Mouse (Mus musculus) erythroblast, adult 5-6 weeks (primary cell): ENCODE results near the gene Qsox1. TPM values are rescaled to one million over a fixed set of nuclear protein-coding genes. Genes with fewer than 3 reads are reported as not detected.

Experiments
- total RNA-seq, 2 experiments: library from RNA; stranded (forward) in 1 of 2; stranded (reverse) in 1 of 2; fragments of 150-400 nt in 1 of 2; fragments of 200-764, 138-1000 nt in 1 of 2; gene quantifications; 2 replicates each; pipeline versions ENCODE4 v1.2.3 to v1.2.4; 2015 to 2017; ENCODE audit warnings: low replicate concordance in 2 of 2

Gene Qsox1
- total RNA-seq, 2 experiments from 2014 or later = 4.2 to 8.2 TPM

Other genes starting within 250 kb of the Qsox1 start
- gene Lhx4, start 61.2 kb downstream of the Qsox1 start, total RNA-seq (2015; ENCODE audit: low replicate concordance) = not detected in 2 replicates
- gene Lhx4, start 61.2 kb downstream of the Qsox1 start, total RNA-seq (2017; ENCODE audit: low replicate concordance) = not detected in 2 replicates
- 35.5 and 42.2 TPM in 2 replicates for gene Cep350, start 160.4 kb upstream of the Qsox1 start, total RNA-seq (2015; ENCODE audit: low replicate concordance)
- gene Cep350, start 160.4 kb upstream of the Qsox1 start, total RNA-seq (2017; ENCODE audit: low replicate concordance) = 48.2 and 80.0 TPM in 2 replicates
- 131 and 134 TPM in 2 replicates for gene Tor1aip2, start 222.5 kb upstream of the Qsox1 start, total RNA-seq (2015; ENCODE audit: low replicate concordance)
- 130 and 147 TPM in 2 replicates for gene Tor1aip2, start 222.5 kb upstream of the Qsox1 start, total RNA-seq (2017; ENCODE audit: low replicate concordance)
- gene Tor1aip1, start 223.6 kb upstream of the Qsox1 start, total RNA-seq (2015; ENCODE audit: low replicate concordance) = 65.9 and 70.0 TPM in 2 replicates
- gene Tor1aip1, start 223.6 kb upstream of the Qsox1 start, total RNA-seq (2017; ENCODE audit: low replicate concordance) = 58.6 and 67.1 TPM in 2 replicates